Mouse (Mus musculus) small intestine, adult 2 months (tissue): ENCODE results near the gene Pabpn1l. TPM values are rescaled to one million over a fixed set of nuclear protein-coding genes. Genes with fewer than 3 reads are reported as not detected.

ENCODE experiments used
- H3K27ac ChIP-seq: fragments of 200-500 bp; 2 replicates; pipeline ENCODE4 v1.5.1; 2012; ENCODE audit warnings: low read depth, low read length, control low read depth, inconsistent platforms; ENCODE audit not compliant: insufficient read depth
- H3K27me3 ChIP-seq: fragments of 200-500 bp; 2 replicates; pipeline ENCODE4 v1.6.1; 2012; ENCODE audit warnings: mild to moderate bottlenecking, moderate library complexity, low read length, inconsistent platforms; ENCODE audit not compliant: control insufficient read depth, insufficient read depth
- H3K36me3 ChIP-seq: fragments of 200-500 bp; 2 replicates; pipeline ENCODE4 v1.6.1; 2012; ENCODE audit warnings: mild to moderate bottlenecking, low read length, control low read depth, inconsistent platforms; ENCODE audit not compliant: control insufficient read depth, insufficient read depth
- H3K4me1 ChIP-seq: fragments of 200-500 bp; 2 replicates; pipeline ENCODE4 v1.6.1; 2012; ENCODE audit warnings: low read length, inconsistent platforms, mixed read lengths; ENCODE audit not compliant: control insufficient read depth, insufficient read depth, insufficient read length
- H3K4me3 ChIP-seq: fragments of 200-500 bp; 2 replicates; pipeline ENCODE4 v1.5.1; 2012; ENCODE audit warnings: low read depth, mild to moderate bottlenecking, control low read depth, inconsistent platforms, low read length, moderate library complexity
- CTCF ChIP-seq: fragments of 200-500 bp; IDR thresholded peaks from 2 replicates; pipeline ENCODE4 v1.5.1; 2012; ENCODE audit warnings: low read depth, mild to moderate bottlenecking, control low read depth, inconsistent platforms, low read length, moderate library complexity, mixed read lengths; ENCODE audit not compliant: insufficient replicate concordance, insufficient read length; ENCODE audit errors: extremely low read depth
- POLR2A ChIP-seq: fragments of 200-500 bp; IDR thresholded peaks from 2 replicates; pipeline ENCODE4 v1.6.1; 2012; ENCODE audit warnings: low read depth, mild to moderate bottlenecking, control low read depth, inconsistent platforms, low read length, moderate library complexity
- WGBS: fragments of 180-500 bp; shearing (Covaris S2); methylation state at CpG from one replicate; pipeline ENCODE4 v1.1.7; 2018; 5-methylcytosine and 5-hydroxymethylcytosine counted together
- polyA plus RNA-seq: library from polyadenylated mRNA; depleted of rRNA; stranded (reverse); fragments of >200 nt; gene quantifications from 2 replicates; pipeline ENCODE4 v1.2.3, GENCODE M21; 2012

The Pabpn1l gene
- polyA plus RNA-seq, 1 experiment, result not detected

DNA sequence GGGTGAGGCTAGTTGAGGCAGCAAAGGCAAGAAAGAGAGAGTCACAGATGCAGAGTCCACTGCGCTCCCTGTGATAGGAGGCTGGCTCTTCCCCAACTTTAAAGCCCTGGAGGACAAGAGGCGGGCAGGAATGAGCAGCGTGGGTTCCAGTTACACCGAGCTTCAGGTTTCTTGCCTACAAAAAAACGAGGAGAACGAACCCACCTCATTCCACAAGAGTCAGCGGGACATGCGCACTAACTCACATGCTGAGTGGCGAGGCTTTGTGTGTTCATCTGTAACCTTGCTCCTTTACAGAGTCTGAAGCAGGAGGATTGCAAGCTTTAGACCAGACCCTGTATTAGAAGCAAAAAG is 36.2 kb upstream of the Pabpn1l start:
- no peaks in the 10 kb centered on the region for H3K27me3 ChIP-seq
- 77% methylated on average over 9 of the region's 9 CpGs for WGBS
- H3K4me3 ChIP-seq, result no peak overlapping the region
- no peaks in the 10 kb centered on the region; the same call in 1 of the 2 replicates for H3K36me3 ChIP-seq
- peaks cover 15% of the 10 kb centered on the region for H3K4me1 ChIP-seq
- TF ChIP-seq CTCF, result no peak
- TF ChIP-seq POLR2A, result no peak
- no peak overlapping the region for H3K27ac ChIP-seq

DNA sequence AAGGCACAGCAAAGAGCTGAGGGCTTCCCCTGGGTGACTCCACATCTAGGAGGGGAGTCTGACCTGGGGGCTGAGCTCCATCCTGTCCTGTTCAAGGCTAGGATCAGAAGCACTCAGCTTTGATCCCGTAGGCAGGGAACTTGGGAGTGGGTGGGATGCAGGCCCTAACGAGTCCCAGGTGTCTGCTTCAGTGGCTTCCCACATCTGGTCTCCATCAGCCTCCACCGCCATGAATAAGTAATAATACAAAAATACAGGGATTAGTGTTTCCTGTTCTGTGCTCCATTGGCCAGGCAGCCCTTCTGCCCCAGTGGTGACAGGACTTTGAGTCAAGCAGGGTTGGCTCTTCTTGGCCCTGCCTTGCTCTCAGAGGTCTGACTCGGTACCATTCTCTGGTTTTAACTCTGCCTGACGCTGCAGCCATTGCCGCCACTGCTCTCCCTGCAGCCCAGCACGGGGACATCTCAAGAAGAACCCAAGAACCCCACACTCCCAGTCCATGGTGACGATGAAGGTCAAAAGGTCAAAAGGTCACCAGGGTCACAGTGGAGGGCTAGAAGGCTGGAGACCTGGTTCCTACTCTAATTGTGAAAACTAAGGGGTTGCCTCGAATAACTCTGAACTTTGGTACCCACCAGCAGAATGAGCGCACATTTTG is 35.7 kb upstream of the Pabpn1l start:
- H3K4me1 ChIP-seq, result peaks cover 15% of the 10 kb centered on the region
- H3K27ac ChIP-seq, result no peak overlapping the region
- no peak overlapping the region for H3K4me3 ChIP-seq
- TF ChIP-seq CTCF (no peak), POLR2A (no peak)
- no peaks in the 10 kb centered on the region; the same call in 1 of the 2 replicates for H3K36me3 ChIP-seq
- WGBS, result 76% methylated on average over 10 of the region's 10 CpGs
- H3K27me3 ChIP-seq, result no peaks in the 10 kb centered on the region

DNA sequence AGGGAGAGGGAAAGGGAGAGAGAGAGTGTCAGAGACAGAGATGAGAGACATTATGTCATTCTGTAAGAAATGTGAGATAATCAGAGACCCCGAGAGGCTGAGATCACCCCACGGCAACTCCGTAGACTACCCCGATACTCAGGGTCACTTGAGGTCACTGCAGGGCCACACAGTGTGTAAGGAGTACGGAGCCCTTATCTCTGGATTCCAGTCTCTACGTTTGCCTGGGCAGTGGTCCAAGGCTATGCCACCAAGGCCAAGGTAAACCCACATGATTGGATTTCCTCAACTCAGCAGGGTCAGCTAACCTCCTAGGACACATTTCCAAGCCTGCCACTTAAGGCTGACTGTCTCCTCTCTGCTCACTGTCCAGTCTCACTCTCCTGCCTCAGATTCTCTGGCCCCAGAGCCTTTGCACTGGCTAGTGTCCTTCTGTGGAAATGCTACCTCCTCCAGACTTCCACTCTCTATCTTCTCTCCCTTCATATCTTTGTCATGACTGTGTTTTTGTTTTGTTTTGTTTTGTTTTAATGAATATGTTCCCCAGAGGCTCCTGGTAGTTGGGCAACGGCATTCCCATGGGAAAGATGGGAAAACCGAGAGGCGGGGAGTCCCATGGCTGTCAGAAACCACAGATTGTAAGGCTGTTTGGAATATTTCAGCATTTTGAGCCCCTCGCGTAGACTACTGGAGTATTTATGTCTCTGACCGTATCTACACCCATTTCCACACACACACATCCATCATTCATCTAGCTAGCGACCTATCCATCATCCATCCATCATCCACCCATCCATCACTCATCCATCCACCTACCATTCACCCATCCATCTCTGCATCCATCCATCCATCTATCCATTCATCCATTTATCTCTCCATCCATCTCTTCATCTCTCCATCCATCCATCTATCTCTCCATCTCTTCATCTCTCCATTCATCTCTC is 33.8 kb upstream of the Pabpn1l start:
- Histone ChIP-seq H3K4me3 (no peak overlapping the region), H3K27ac (peak overlapping the region; percentile 44; the same call in 1 of the 2 replicates), H3K36me3 (no peaks in the 10 kb centered on the region; the same call in 1 of the 2 replicates), H3K27me3 (no peaks in the 10 kb centered on the region), H3K4me1 (peaks cover 8% of the 10 kb centered on the region)
- 51% methylated on average over 13 of the region's 13 CpGs for WGBS
- TF ChIP-seq POLR2A (no peak), CTCF (no peak)

DNA sequence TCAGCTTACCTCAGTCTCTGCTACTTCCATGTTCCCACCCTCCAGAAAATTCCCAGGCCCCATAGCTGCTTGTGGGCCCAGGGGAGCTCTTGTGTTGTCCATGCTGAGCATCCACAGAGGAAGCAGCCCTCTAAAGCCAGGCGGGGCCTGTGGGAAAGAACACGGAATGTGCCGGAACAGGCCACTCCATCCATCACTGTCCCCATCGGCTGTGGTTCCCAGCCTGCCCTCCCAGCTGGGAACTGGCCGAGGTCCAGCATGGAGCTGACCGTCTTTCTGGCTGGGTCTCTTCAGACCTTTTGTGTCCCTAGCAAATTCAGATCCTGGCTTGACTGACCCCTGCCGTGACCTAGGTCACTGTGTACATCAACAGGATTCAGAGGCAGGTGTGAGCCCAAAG is 32.2 kb upstream of the Pabpn1l start:
- 66% methylated on average over 7 of the region's 7 CpGs for WGBS
- H3K36me3 ChIP-seq, result no peaks in the 10 kb centered on the region; the same call in 1 of the 2 replicates
- peaks cover 3% of the 10 kb centered on the region; the same call in 1 of the 2 replicates for H3K4me1 ChIP-seq

DNA sequence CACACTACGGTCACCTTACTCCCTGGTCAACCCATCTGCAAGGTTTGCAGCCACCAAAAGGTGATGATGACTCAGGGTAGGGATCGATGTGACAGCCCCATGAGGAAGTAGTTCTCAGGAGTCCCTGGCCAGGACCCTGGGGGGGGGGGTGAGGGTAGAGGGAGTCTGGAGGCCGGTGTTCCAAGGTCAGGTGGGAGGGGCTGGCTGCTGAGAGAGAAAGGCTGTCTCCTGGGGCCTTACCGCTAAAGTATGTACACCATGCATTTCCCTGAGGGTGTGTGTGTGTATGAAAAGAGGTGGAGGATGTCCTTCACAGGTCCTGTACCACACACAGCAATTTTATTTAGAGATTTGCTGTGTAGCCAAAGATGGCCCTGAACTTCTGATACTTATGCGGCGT is 30.1 kb upstream of the Pabpn1l start:
- no peak overlapping the region for H3K27ac ChIP-seq
- peaks cover 3% of the 10 kb centered on the region; the same call in 1 of the 2 replicates for H3K4me1 ChIP-seq
- no peak overlapping the region for H3K4me3 ChIP-seq
- no peaks in the 10 kb centered on the region for H3K27me3 ChIP-seq
- TF ChIP-seq POLR2A (no peak), CTCF (no peak)
- H3K36me3 ChIP-seq, result no peaks in the 10 kb centered on the region; the same call in 1 of the 2 replicates
- WGBS, result 35% methylated on average over 6 of the region's 6 CpGs

More for the DNA sequence above, 32.2 kb upstream of the Pabpn1l start:
- no peak for TF ChIP-seq CTCF
- TF ChIP-seq POLR2A, result no peak
- Histone ChIP-seq H3K27ac (peak overlapping the region; percentile 44), H3K27me3 (no peaks in the 10 kb centered on the region), H3K4me3 (no peak overlapping the region)

DNA sequence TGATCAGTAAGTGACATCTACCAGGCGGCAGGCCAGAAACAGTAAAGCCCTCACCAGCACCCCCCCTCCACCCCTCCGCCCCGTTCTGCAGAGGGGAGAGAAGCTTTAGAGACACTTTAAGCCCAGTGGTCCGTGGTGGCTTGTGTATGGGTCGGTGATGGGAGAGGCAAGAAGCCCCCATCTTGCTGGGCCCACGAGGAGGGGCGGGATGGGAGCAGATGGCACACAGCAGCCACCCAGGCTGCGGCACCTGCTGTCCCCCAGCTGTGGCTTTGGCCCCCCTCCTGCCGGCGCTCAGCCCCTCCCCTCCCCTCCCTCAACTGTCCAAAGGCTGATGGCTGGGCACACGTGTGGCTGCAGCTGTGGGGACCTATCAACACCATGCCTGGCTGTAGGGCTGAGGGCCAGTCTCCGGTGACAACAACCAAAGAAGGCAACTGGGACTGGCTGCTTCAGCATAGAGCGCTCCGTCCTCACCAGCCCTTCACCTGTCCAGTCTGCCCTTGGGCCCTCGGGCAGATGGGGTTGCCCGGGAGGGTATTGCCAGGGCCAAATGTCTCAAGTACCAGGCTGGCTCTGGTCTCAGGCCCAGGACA is 28.9 kb upstream of the Pabpn1l start:
- Histone ChIP-seq H3K4me1 (peaks cover 3% of the 10 kb centered on the region; the same call in 1 of the 2 replicates), H3K4me3 (no peak overlapping the region), H3K27ac (no peak overlapping the region), H3K27me3 (no peaks in the 10 kb centered on the region), H3K36me3 (no peaks in the 10 kb centered on the region; the same call in 1 of the 2 replicates)
- 78% methylated on average over 16 of the region's 16 CpGs for WGBS
- TF ChIP-seq POLR2A (no peak), CTCF (no peak)

DNA sequence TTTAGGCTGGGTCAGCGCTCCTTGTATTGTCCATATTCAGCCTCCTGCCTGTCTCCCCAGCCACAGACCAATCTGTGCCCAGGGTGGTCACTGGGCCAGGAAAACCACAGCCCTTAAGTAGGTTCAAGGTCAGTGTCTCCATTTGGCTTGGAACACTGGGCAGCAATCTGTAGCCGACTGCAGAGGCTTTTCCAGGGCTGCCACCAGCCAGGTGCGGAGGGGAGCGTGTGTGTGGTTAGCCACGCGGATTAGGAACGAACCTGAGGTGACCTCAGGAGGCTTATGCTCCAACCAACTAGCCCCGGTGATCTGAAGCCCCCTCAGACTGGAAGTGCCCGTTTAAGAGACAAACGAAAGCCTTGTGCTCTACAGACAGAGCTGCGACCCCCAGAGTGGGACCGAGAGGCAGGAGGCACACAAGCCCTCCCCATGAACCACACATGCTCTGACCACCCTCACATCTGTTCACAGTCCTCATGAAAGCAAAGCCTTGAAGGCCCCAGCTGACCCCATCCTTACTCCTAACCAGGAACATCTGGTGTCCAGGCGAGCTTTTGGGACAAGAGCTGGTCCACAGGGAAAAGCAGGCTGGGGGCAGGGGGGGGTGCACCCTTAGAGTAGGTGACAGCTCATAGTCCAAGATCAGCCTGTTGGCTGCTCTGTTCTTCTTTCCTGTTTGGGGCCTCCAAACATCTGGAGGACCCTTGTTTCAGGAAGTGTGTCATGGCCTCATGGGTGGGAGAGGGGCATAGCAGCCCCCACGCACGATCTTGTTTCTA is 25.8 kb upstream of the Pabpn1l start:
- Histone ChIP-seq H3K4me1 (no peaks in the 10 kb centered on the region), H3K27ac (no peak overlapping the region), H3K27me3 (no peaks in the 10 kb centered on the region), H3K36me3 (no peaks in the 10 kb centered on the region), H3K4me3 (no peak overlapping the region)
- WGBS, result 72% methylated on average over 15 of the region's 15 CpGs
- TF ChIP-seq CTCF (no peak), POLR2A (no peak)
